Mouse (Mus musculus): ENCODE data around the gene Aldh1l1. TPM values are rescaled to one million over a fixed set of nuclear protein-coding genes. Genes with fewer than 3 reads are reported as not detected.
"Not testable (repeated sequence)": the region's sequence is repeated elsewhere in the genome, so short reads cannot be mapped to it uniquely, and the experiment has no call there.

Gene Aldh1l1
- total RNA-seq, 2 experiments from 2014 or later, result 40.9 to 41.3 TPM

DNA sequence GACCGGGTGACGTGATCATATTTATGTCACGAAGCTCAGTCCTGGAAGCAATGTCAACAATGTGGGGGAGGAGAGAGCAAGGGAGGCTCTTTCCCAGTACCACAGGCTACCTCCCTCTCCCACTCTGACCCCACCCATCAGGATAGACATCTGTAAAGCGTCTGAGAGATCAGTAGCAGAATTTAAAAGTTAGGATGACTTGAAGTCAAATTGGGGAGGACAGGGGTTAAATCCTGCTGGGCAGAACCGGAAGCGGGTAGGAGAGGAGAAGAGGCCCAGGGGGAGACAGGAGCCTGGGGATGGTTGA, 135.3 kb downstream of the Aldh1l1 start:
- no peak for DNase-seq

DNA sequence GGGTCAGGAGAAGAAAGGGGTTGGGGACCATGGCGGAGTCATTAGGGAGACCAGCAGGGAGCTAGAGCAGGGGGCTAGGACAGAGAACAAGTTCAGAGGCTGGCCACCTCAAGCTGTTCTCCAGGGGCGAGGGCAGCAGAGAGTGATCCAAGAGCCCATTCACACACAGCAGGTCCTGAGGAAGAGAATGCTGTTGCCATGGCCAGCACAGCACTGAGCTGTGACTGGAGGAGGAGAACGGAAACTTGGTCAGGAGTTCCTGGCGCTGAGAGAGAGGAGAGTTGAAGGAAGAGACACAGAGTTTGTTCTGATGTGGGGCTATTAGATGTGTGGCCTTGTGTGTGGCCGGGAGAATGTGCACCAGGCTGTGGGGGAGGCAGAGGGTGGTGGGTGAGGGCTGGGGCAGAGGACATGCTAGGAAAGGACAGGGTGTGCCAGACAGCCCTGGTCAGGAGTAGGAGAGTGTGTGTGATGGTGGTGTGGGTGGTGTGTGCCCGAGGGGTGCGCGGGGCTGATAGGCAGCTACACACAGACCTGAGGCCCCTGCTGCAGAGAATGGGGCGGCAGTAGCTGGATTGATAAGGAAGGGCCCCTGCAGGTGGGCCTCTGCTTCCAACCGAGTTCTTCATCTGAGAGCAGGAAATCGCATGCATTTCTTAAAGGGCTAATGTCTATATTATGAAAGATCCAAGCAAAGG, 136.7 kb downstream of the Aldh1l1 start:
- DNase-seq, result no peak

DNA sequence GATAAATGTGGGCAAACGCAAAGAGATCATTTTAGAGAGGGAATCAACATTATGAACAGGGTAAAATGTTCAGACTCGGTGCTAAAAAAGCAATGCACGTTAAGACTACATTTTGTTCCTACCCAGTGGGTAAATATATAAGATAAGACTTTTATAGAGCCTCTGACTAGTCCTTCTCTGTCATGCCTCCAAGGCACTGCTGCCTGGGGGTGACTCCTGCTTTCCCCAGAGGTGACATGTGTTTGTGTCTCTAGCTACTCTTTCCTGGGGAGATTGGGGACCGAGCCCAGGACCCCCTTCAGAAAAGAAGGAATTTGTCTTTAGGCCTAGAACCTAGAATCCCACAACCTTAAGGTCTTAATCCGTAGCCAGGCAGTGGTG, 137.2 kb downstream of the Aldh1l1 start:
- DNase-seq, result no peak

GRCm38 (mm10) chr6:90624184-90624583, 138.0 kb downstream of the Aldh1l1 start:
- peak in 1 of 2 experiments; percentile 37 for DNase-seq

GRCm38 (mm10) chr6:90624733-90625132, 138.5 kb downstream of the Aldh1l1 start:
- DNase-seq, result no peak

DNA sequence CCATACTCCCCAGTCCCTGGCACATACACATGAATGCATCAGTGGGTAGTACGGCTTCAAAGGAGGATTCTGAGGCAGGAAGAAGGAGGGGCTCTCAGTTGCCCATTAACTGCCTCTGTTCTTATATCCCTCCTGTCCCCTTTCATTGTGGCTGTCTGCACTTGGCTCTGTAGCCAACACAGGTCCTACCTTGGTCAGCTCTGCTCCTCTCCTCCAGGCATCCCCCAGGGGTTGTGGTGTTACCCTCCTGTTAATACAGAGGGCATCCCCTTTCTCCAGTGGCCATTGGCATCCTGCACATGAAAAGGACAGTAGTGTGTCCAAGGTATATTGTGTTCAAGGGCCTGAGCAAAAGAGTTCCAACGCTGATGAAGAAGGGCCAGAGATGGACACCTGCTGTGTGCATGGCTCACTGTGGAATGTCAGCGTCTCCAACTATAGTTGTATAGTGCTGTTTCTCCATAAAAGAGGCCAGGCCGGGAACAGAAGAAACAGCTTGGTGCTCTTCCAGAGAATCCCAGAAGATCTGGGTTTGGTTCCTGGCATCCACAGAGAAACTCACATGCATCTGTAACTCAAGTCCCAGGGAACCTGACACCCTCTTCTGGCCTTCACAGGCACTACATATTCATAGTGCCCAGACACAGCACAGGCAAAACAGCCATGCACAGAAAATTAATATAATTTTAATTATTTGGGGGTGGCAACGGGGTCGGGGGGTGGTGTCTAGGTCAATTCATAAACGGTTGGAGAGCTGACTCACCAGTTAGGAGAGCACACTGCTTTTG, 139.2 kb downstream of the Aldh1l1 start:
- DNase-seq, result no peak

DNA sequence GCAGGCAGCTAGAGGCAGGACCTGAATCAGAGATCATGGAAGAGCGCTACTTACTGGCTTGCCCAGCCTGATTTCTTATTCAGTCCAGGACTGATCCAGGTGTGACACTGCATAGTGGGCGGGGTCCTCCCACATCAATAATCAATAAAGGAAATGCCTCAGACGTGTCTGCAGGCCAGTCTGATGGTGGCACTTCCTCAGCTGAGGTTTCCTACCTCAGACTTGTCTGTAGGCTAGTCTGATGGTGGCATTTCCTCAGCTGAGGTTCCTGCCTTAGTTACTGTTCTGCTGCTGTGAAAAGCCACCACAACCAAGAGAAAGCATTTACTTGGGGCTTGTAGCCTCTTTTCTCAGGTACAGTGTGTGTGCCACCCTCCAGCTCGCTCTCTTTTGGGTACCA, 141.3 kb downstream of the Aldh1l1 start:
- DNase-seq, result no peak

- DNase-seq, result no peak
Measured at GRCm38 (mm10) chr6:90629506-90629905, 143.3 kb downstream of the Aldh1l1 start.

DNA sequence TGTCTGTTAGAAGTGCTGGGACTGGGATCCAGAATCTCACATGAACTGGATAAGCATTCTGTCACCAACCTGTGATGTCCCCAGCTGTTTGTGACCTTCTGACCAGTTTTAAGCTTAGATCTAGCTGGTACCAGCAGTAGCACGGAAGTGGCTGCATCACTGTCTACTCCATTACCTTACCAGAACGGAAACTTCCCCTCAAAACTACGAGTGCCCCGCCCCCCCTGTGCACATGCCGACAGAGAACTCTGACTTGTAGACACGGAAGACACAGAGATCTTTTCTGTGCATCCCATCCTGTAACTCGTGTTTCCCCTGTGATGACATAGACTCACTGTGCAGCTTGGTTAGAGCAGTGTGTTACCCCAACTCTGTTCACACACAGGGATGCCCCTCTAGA, 144.2 kb downstream of the Aldh1l1 start:
- DNase-seq, result no peak

DNA sequence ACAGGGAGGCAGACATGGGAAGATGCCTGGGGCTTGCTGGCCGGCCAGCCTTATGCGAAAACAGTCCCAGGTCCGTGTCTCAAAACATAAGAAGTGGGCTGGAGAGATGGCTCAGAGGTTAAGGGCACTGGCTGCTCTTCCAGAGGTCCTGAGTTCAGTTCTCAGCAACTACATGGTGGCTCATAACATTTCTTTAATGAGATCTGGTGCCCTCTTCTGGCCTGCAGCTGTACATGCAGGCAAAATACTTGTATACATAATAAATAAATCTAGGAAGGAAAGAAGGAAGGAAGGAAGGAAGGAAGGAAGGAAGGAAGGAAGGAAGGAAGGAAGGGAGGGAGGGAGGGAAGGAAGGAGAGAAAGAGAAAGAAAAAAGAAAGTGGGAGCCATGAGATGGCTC, 146.3 kb downstream of the Aldh1l1 start:
- not testable (repeated sequence) for DNase-seq

DNA sequence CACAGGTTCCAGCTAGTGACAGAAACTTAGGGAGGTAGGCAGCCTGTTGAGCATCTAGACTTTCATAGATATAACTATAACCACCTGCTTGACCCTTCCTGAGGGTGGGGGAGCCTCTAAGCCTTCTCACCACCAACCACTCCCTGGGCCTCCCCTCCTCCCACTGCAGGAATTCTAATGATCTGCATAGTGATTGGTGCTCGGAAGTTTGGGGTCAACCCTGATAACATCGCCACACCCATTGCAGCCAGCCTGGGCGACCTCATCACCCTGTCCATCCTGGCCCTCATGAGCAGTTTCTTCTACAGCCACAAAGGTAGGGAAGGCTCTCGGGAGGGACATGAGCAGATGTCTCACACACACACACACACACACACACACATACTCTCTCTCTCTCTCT, 148.9 kb downstream of the Aldh1l1 start:
- no peak for DNase-seq

- no peak for DNase-seq
Measured at GRCm38 (mm10) chr6:90635611-90636010, 149.4 kb downstream of the Aldh1l1 start.

DNA sequence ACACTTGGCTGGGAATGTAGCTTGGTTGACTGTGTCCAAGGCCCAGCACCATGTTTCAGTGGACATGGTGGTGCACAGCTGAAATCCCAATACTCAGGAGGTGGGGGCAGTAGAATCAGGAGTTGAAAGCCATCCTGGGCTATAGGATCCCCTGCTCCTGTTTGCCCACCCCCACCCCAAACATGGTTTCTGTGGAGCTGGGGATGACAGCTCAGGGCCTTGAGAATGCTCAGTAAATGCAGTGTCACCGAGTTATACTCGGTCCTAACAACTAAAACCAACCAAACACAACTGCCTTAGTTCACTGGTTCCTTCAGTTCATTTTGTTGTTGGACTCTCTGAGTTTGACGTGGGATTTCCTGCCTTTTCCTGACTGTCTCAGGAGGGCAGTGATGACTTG, 156.8 kb downstream of the Aldh1l1 start:
- no peak for DNase-seq

DNA sequence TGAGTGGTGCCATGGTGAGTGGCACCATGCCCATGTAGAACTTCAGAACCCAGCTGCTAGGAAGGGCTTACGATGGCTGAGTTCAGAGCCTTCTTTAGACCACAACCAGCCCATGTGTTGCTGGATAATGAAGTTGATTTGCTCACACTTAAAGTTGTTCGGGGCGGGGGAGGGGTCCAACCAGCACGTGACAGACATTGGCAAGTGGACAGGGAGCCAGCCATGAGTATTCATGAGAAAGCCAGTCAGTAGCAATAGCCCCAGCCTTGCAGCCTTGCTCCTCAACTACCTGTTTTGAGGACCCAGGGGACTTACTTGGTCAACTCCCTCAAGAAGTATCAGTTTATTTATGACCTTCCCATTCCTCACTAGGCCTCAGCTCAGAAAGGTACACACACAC, 158.7 kb downstream of the Aldh1l1 start:
- no peak for DNase-seq

DNA sequence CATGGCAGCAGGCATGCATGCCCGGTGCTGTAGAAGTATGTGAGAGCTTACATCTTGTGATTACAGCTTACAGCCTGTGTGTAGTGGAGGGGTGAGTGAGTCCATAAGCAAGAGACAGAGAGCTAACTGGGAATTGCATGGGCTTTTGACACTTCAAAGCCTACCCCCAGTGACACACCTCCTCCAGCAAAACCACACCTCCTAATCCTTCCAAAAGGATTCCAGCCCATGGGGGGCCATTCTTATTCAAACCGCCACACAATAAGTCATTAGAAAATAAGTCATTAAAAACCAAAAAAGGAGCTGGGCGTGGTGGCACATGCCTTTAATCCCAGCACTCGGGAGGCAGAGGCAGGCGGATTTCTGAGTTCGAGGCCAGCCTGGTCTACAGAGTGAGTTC, 162.2 kb downstream of the Aldh1l1 start:
- DNase-seq, result no peak

DNA sequence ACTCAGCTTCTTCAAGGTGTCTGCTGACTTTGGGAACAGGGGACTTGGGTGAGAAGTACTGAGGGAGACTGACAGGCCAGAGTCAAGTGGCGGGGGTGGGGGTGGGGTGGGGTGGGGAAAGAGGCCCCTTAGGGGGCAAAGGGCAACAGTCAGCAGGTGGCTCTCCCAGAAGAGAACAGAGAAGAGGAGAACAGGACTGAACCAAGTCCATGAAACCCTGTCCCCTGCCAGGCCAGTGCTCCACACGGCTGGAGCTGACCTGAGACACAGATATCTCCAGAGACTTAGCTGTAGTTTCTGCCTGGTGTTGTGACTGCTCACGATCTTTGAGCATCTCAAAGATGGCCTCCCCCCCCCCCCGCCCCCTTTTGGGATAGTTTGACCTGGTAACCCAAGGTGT, 163.1 kb downstream of the Aldh1l1 start:
- no peak for DNase-seq

Other genes starting within 250 kb of the Aldh1l1 start
- not detected for gene Vmn1r54, start 240.1 kb upstream of the Aldh1l1 start, total RNA-seq (2021)
- not detected for gene BC048671, start 185.2 kb upstream of the Aldh1l1 start, total RNA-seq (2021)
- gene Chst13, start 161.2 kb upstream of the Aldh1l1 start, total RNA-seq (2021), result not detected
- gene Uroc1, start 153.1 kb upstream of the Aldh1l1 start, total RNA-seq (2021), result not detected
- gene Zxdc, start 116.9 kb upstream of the Aldh1l1 start, total RNA-seq (2021), result 10 to 100 TPM; 29.6 to 33.5 TPM
- gene Cfap100, start 57.6 kb upstream of the Aldh1l1 start, total RNA-seq (2021), result 10 to 100 TPM; 10.7 to 16.8 TPM
- gene Klf15, start 23.9 kb upstream of the Aldh1l1 start, total RNA-seq (2021), result 10 to 100 TPM; 26.2 to 41.7 TPM
- gene Slc41a3, start 118.3 kb downstream of the Aldh1l1 start, total RNA-seq (2021), result 1 to 10 TPM; 3.3 to 4.1 TPM

All from layer of hippocampus, postnatal 36 days (tissue).